Mouse (Mus musculus) midbrain, postnatal 0 days (tissue): ENCODE measurements at regions not wholly inside any gene's neighbourhood (a gene's known extent, or its start where the extent isn't known, plus 50 kb on each side); places are given as distances from the start of the nearest gene placed in this dataset.
A peak's percentile ranks its signal among the peaks of the same experiment; 100 is the strongest.

Source experiments
- ATAC-seq: fragments of 200-750 bp; cut with Nextera tagmentation; 2 replicates; pipeline ENCODE4 v1.8.0; 2017; ENCODE audit warnings: moderate number of reproducible peaks, mild to moderate bottlenecking, moderate TSS enrichment, moderate library complexity; ENCODE audit not compliant: low FRiP score
- DNase-seq: peaks from one replicate; pipeline ENCODE4 v3.0.0-alpha.2; 2015; ENCODE audit warnings: low spot score
- H3K27ac ChIP-seq: fragments of 300-500 bp; sonication (generic); 2 replicates; pipeline ENCODE4 v1.5.1; 2014; ENCODE audit warnings: low read depth, mild to moderate bottlenecking, low read length, mixed read lengths
- H3K27me3 ChIP-seq: fragments of 300-500 bp; sonication (generic); 2 replicates; pipeline ENCODE4 v1.6.1; 2014; ENCODE audit warnings: low read length, control low read depth, mixed read lengths; ENCODE audit not compliant: insufficient read depth
- H3K36me3 ChIP-seq: fragments of 300-500 bp; sonication (generic); 2 replicates; pipeline ENCODE4 v1.6.1; 2014; ENCODE audit warnings: low read length, control low read depth, mixed read lengths; ENCODE audit not compliant: insufficient read depth
- H3K4me1 ChIP-seq: fragments of 300-500 bp; sonication (generic); 2 replicates; pipeline ENCODE4 v1.6.1; 2014; ENCODE audit warnings: mild to moderate bottlenecking, control low read depth, antibody characterized with exemption, low read length, mixed read lengths; ENCODE audit not compliant: insufficient read depth
- H3K4me2 ChIP-seq: fragments of 300-500 bp; sonication (generic); 2 replicates; pipeline ENCODE4 v1.6.1; 2014; ENCODE audit warnings: low read depth, mild to moderate bottlenecking, low read length, mixed read lengths; ENCODE audit not compliant: poor library complexity, severe bottlenecking
- H3K4me3 ChIP-seq: fragments of 300-500 bp; sonication (generic); 2 replicates; pipeline ENCODE4 v1.5.1; 2014; ENCODE audit warnings: low read depth, mild to moderate bottlenecking, low read length, moderate library complexity
- H3K9ac ChIP-seq: fragments of 300-500 bp; sonication (generic); replicated peaks from 2 replicates; pipeline ENCODE4 v1.6.1; 2014; ENCODE audit warnings: mild to moderate bottlenecking, low read length, moderate library complexity, mixed read lengths; ENCODE audit not compliant: poor library complexity, severe bottlenecking
- H3K9me3 ChIP-seq: fragments of 300-500 bp; sonication (generic); 2 replicates; pipeline ENCODE4 v1.6.1; 2016; ENCODE audit warnings: low read length, control low read depth
- CTCF ChIP-seq: IDR thresholded peaks from 2 replicates; pipeline ENCODE4 v1.5.1; 2016; ENCODE audit warnings: antibody characterized with exemption, mild to moderate bottlenecking
- WGBS: fragments of 180-500 bp; shearing (Covaris S2); extraction: QIAGEN DNeasy Blood & Tissue Kit; methylation state at CpG from one replicate; pipeline ENCODE4 v1.1.7; 2014; 5-methylcytosine and 5-hydroxymethylcytosine counted together

- DNase-seq (no peak), ATAC-seq (no peak)
- Histone ChIP-seq H3K9ac (no peak overlapping the region), H3K4me3 (no peak overlapping the region), H3K27ac (0 out of 2 replicates have a peak overlapping the region, but pooled peaks have one; percentile 18), H3K4me2 (no peak overlapping the region), H3K4me1 (peaks cover 7% of the 10 kb centered on the region; the same call in 1 of the 2 replicates), H3K36me3 (no peaks in the 10 kb centered on the region), H3K9me3 (no peaks in the 10 kb centered on the region), H3K27me3 (no peaks in the 10 kb centered on the region)
- 80% methylated on average over 4 of the region's 4 CpGs for WGBS
- no peak for TF ChIP-seq CTCF
These were observed 62.3 kb downstream of the Zfp706 start for GRCm38 (mm10) chr15:36945309-36945708.

DNA sequence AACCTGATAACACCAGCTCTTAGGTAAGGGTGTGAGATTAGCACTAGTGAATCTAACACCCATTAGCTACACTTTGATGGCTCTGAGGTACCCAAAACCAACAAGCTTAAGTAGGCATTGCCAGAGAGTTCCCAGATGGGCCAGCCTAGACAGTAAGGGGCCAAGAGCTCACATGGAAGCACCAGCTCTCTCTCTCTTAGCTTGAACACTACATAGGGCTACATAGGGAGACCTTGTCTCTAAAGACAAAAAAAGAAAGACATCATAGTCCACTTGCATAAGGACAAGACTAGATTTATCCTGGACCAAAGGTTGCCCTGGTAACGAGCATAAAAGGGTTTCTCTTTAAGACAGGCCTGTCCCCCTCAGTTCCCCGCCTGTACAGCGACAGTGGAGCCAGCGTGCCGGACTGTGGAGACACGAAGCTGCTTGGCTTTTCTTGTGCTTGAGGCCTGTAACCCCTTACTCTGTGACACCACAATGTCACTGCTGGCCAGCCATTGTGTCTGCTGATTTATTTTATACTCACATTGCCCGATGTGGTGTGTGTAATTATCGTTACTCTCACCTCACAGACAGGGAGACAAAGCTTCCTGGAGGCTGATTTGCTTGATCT, 62.9 kb downstream of the Zfp706 start:
- Histone ChIP-seq H3K4me3 (no peak overlapping the region), H3K27me3 (no peaks in the 10 kb centered on the region), H3K4me1 (peaks cover 7% of the 10 kb centered on the region; the same call in 1 of the 2 replicates), H3K4me2 (no peak overlapping the region), H3K9me3 (no peaks in the 10 kb centered on the region), H3K27ac (0 out of 2 replicates have a peak overlapping the region, but pooled peaks have one; percentile 18), H3K36me3 (no peaks in the 10 kb centered on the region), H3K9ac (no peak overlapping the region)
- DNase-seq (peak; percentile 71), ATAC-seq (peak; percentile 18; the same call in 1 of the 2 replicates)
- TF ChIP-seq CTCF, result no peak
- WGBS, result 24% methylated on average over 8 of the region's 8 CpGs

DNA sequence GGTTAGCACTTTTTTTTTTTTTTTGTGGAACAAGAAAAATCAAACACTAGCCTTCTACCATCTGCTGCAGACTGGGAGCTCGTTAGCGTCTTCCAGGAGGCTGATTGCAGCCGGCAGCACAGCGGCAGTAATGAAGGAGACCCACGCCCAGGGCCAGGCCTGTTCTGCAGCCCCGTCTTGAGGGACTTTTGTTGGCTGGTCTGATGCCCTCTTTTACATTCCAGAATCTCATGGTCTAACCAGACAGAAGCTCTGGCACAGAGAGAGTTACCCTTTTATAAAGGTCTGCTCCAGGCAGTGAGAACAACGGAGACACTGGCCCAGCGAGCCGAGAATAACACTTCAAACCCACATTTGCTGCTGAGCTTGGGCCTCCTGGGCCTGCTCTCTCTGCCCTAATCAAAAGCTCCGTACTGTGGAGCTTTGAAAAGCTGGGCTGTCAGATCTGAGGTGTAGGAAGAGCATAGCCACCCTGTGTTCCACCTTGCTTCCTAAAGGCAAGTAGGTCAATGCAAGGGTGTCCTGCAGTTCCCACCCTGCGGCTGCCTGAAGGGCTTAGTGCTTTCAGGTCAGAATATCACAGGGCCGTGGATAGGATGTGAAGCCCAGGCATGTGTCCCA, 64.0 kb downstream of the Zfp706 start:
- Histone ChIP-seq H3K36me3 (no peaks in the 10 kb centered on the region), H3K9me3 (no peaks in the 10 kb centered on the region), H3K4me1 (peaks cover 7% of the 10 kb centered on the region; the same call in 1 of the 2 replicates), H3K9ac (no peak overlapping the region; the same call in 1 of the 2 replicates), H3K4me3 (no peak overlapping the region), H3K27me3 (no peaks in the 10 kb centered on the region), H3K4me2 (no peak overlapping the region), H3K27ac (peak overlapping the region; percentile 77)
- peak; percentile 60 for DNase-seq
- no peak for TF ChIP-seq CTCF
- WGBS, result 32% methylated on average over 12 of the region's 12 CpGs
- no peak for ATAC-seq

GRCm38 (mm10) chr15:36942261-36942660, 65.3 kb downstream of the Zfp706 start:
- H3K4me2 ChIP-seq, result no peak overlapping the region
- ATAC-seq (no peak), DNase-seq (peak; percentile 24)
- H3K27me3 ChIP-seq, result no peaks in the 10 kb centered on the region
- H3K27ac ChIP-seq, result no peak overlapping the region
- no peaks in the 10 kb centered on the region for H3K36me3 ChIP-seq
- 58% methylated on average over 4 of the region's 4 CpGs for WGBS
- H3K4me1 ChIP-seq, result peaks cover 16% of the 10 kb centered on the region
- no peak overlapping the region for H3K4me3 ChIP-seq
- no peak overlapping the region for H3K9ac ChIP-seq
- H3K9me3 ChIP-seq, result no peaks in the 10 kb centered on the region
- no peak for TF ChIP-seq CTCF

DNA sequence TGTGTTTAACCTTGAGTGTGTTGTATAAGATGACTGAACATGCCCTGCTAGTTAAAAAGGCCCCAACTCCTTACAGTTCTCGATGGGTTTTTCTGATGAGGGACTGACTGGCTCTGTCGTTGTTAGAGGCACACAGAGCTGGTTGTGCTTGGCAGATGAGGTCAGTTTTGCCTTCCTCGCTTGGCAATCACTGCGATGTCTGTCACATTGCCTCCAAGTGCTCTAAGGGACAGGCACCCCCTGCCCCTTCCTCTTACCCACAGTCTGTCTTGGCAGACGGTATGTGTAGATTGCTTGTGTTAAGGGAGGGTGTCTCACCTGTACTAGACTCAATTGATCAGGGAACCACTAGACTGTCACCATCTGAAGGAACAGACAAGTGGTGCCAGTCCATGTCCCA, 65.8 kb downstream of the Zfp706 start:
- WGBS, result 82% methylated on average over 5 of the region's 5 CpGs
- DNase-seq, result no peak

GRCm38 (mm10) chr15:36939608-36940007, 68.0 kb downstream of the Zfp706 start:
- H3K9me3 ChIP-seq, result no peaks in the 10 kb centered on the region
- no peak for DNase-seq
- H3K36me3 ChIP-seq, result no peaks in the 10 kb centered on the region
- H3K27ac ChIP-seq, result peak overlapping the region; percentile 92; the same call in 1 of the 2 replicates
- 79% methylated on average over 9 of the region's 9 CpGs for WGBS
- no peak for ATAC-seq
- peaks cover 16% of the 10 kb centered on the region for H3K4me1 ChIP-seq
- H3K27me3 ChIP-seq, result no peaks in the 10 kb centered on the region
- no peak overlapping the region for H3K9ac ChIP-seq
- no peak overlapping the region for H3K4me2 ChIP-seq
- no peak for TF ChIP-seq CTCF
- no peak overlapping the region for H3K4me3 ChIP-seq

More for the DNA sequence above, 65.8 kb downstream of the Zfp706 start:
- no peaks in the 10 kb centered on the region for H3K27me3 ChIP-seq
- no peak overlapping the region for H3K27ac ChIP-seq
- no peak for TF ChIP-seq CTCF
- no peak overlapping the region for H3K9ac ChIP-seq
- peaks cover 16% of the 10 kb centered on the region for H3K4me1 ChIP-seq
- no peaks in the 10 kb centered on the region for H3K9me3 ChIP-seq
- no peak for ATAC-seq
- H3K4me3 ChIP-seq, result no peak overlapping the region
- no peak overlapping the region for H3K4me2 ChIP-seq
- no peaks in the 10 kb centered on the region for H3K36me3 ChIP-seq
